Mouse (Mus musculus): ENCODE measurements around the gene Cyp2d10. TPM values are rescaled to one million over a fixed set of nuclear protein-coding genes. Genes with fewer than 3 reads are reported as not detected.

Cyp2d10 gene
- polyA plus RNA-seq, 1 experiment from 2014 or later: 0.40 TPM

GRCm38 (mm10) chr15:82435011-82435410 is 28.0 kb upstream of the Cyp2d10 start:
- no peak for ATAC-seq (replicated peaks; ENCODE audit: insufficient number of reproducible peaks, low FRiP score, low TSS enrichment)
- 75% methylated on average over 3 of the region's 3 CpGs for WGBS (ENCODE audit: insufficient replicate concordance)

GRCm38 (mm10) chr15:82434541-82434940 is 27.5 kb upstream of the Cyp2d10 start:
- Histone ChIP-seq H3K36me3 (ENCODE audit: control insufficient read depth, insufficient read depth, low read length) (no peaks in the 10 kb centered on the region), H3K4me2 (no peak overlapping the region), H3K27ac (ENCODE audit: low read depth, low read length) (no peak overlapping the region), H3K9ac (ENCODE audit: low read depth, low read length) (no peak overlapping the region), H3K4me3 (ENCODE audit: low read depth, low read length) (no peak overlapping the region), H3K27me3 (ENCODE audit: control insufficient read depth, insufficient read depth, low read length) (no peaks in the 10 kb centered on the region), H3K9me3 (replicated peaks; ENCODE audit: control insufficient read depth, low read length) (0 out of 2 replicates have a peak, but pooled peaks cover 3% of the 10 kb centered on the region), H3K4me1 (ENCODE audit: control insufficient read depth, insufficient read depth, low read length) (no peaks in the 10 kb centered on the region)
- ATAC-seq (replicated peaks; ENCODE audit: insufficient number of reproducible peaks, low FRiP score, low TSS enrichment): no peak
- WGBS (ENCODE audit: insufficient replicate concordance): 78% methylated on average over 3 of the region's 3 CpGs

More at GRCm38 (mm10) chr15:82435011-82435410, 28.0 kb upstream of the Cyp2d10 start:
- H3K27ac ChIP-seq (ENCODE audit: low read depth, low read length): no peak overlapping the region
- H3K9ac ChIP-seq (ENCODE audit: low read depth, low read length): no peak overlapping the region
- H3K4me3 ChIP-seq (ENCODE audit: low read depth, low read length): no peak overlapping the region
- H3K36me3 ChIP-seq (ENCODE audit: control insufficient read depth, insufficient read depth, low read length): no peaks in the 10 kb centered on the region
- no peaks in the 10 kb centered on the region for H3K4me1 ChIP-seq (ENCODE audit: control insufficient read depth, insufficient read depth, low read length)
- 0 out of 2 replicates have a peak, but pooled peaks cover 3% of the 10 kb centered on the region for H3K9me3 ChIP-seq (replicated peaks; ENCODE audit: control insufficient read depth, low read length)
- H3K27me3 ChIP-seq (ENCODE audit: control insufficient read depth, insufficient read depth, low read length): no peaks in the 10 kb centered on the region
- no peak overlapping the region for H3K4me2 ChIP-seq

DNA sequence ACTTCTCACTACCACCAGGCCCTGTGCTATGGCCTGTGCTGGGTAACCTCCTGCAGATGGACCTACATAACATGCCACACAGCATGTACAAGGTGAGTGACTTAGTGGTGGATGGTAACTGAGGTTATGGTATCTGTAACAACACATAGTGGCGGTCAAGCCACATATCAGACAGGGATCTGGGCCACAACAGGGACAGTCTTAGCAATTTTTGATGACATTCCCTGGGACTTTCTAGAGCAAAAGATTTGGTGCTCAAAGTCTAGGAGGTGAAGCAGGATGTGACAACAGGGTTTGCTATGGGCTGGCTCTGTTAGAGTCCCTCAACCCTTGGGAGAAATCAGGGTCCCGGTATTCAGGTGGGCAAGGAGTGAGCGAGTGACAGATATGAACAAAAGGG is 26.6 kb upstream of the Cyp2d10 start:
- Histone ChIP-seq H3K4me3 (ENCODE audit: low read depth, low read length) (no peak overlapping the region), H3K9ac (ENCODE audit: low read depth, low read length) (no peak overlapping the region), H3K4me2 (no peak overlapping the region), H3K4me1 (ENCODE audit: control insufficient read depth, insufficient read depth, low read length) (no peaks in the 10 kb centered on the region), H3K36me3 (ENCODE audit: control insufficient read depth, insufficient read depth, low read length) (no peaks in the 10 kb centered on the region), H3K9me3 (replicated peaks; ENCODE audit: control insufficient read depth, low read length) (0 out of 2 replicates have a peak, but pooled peaks cover 3% of the 10 kb centered on the region), H3K27me3 (ENCODE audit: control insufficient read depth, insufficient read depth, low read length) (no peaks in the 10 kb centered on the region), H3K27ac (ENCODE audit: low read depth, low read length) (no peak overlapping the region)
- WGBS (ENCODE audit: insufficient replicate concordance): 86% methylated on average over 3 of the region's 3 CpGs
- ATAC-seq (replicated peaks; ENCODE audit: insufficient number of reproducible peaks, low FRiP score, low TSS enrichment): no peak

DNA sequence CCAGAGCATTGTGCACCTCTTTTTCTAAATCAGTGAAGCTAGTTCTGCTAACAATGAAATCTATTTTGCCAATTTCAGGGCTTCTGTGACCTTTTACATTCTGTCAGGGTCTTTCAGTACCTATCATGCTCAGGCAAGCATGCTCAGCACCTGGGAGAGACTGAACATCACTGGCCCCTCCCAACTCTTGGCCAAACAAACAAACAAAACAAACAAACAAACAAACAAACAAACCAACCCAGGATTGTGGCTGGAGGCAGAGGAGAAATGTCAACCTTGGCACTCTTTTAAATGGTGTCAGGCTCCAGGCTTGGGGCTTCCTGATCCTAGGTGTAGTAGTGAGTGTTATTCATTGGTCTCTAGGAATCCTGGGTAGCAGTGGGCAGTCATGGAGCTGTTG is 26.1 kb upstream of the Cyp2d10 start, which contains the start of gene Cyp2d9:
Gene Cyp2d9, plus strand, starts transcription at position 301 of the 400 bp plus-strand sequence.
- Histone ChIP-seq H3K36me3 (ENCODE audit: control insufficient read depth, insufficient read depth, low read length) (no peaks in the 10 kb centered on the region), H3K4me1 (ENCODE audit: control insufficient read depth, insufficient read depth, low read length) (no peaks in the 10 kb centered on the region), H3K4me3 (ENCODE audit: low read depth, low read length) (no peak within 1 kb of the TSS), H3K4me2 (no peak within 1 kb of the TSS), H3K27me3 (ENCODE audit: control insufficient read depth, insufficient read depth, low read length) (no peaks in the 10 kb centered on the region), H3K9ac (ENCODE audit: low read depth, low read length) (no peak within 1 kb of the TSS), H3K27ac (ENCODE audit: low read depth, low read length) (no peak within 1 kb of the TSS), H3K9me3 (replicated peaks; ENCODE audit: control insufficient read depth, low read length) (0 out of 2 replicates have a peak, but pooled peaks cover 3% of the 10 kb centered on the region)
- no peak for ATAC-seq (replicated peaks; ENCODE audit: insufficient number of reproducible peaks, low FRiP score, low TSS enrichment)

DNA sequence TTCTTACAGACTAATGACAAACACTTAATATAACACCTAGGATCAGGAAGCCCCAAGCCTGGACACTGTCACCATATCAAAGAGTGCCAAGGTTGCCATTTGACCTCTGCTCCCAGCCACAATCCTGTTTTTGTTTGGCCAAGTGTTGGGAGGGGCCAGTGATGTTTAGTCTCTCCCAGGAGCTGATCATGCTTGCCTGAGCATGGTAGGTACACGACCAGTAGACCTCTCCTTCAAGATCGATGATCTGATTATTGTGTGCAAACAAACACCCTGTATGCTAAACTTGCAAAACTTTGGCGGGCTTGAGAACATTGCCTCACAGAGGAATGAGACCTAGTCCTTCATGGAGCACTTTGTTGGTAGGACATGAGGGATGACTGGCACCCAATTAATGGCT is 16.5 kb upstream of the Cyp2d10 start:
- no peak overlapping the region for H3K9ac ChIP-seq (ENCODE audit: low read depth, low read length)
- no peak overlapping the region for H3K27ac ChIP-seq (ENCODE audit: low read depth, low read length)
- H3K27me3 ChIP-seq (ENCODE audit: control insufficient read depth, insufficient read depth, low read length): no peaks in the 10 kb centered on the region
- no peak for ATAC-seq (replicated peaks; ENCODE audit: insufficient number of reproducible peaks, low FRiP score, low TSS enrichment)
- no peaks in the 10 kb centered on the region for H3K4me1 ChIP-seq (ENCODE audit: control insufficient read depth, insufficient read depth, low read length)
- no peak overlapping the region for H3K4me2 ChIP-seq
- no peaks in the 10 kb centered on the region for H3K36me3 ChIP-seq (ENCODE audit: control insufficient read depth, insufficient read depth, low read length)
- H3K4me3 ChIP-seq (ENCODE audit: low read depth, low read length): no peak overlapping the region
- H3K9me3 ChIP-seq (replicated peaks; ENCODE audit: control insufficient read depth, low read length): no peaks in the 10 kb centered on the region
- WGBS (ENCODE audit: insufficient replicate concordance): 76% methylated on average over 3 of the region's 3 CpGs

GRCm38 (mm10) chr15:82422935-82423334 is 15.9 kb upstream of the Cyp2d10 start:
- Histone ChIP-seq H3K27me3 (ENCODE audit: control insufficient read depth, insufficient read depth, low read length) (no peaks in the 10 kb centered on the region), H3K36me3 (ENCODE audit: control insufficient read depth, insufficient read depth, low read length) (no peaks in the 10 kb centered on the region), H3K4me3 (ENCODE audit: low read depth, low read length) (no peak overlapping the region), H3K4me1 (ENCODE audit: control insufficient read depth, insufficient read depth, low read length) (no peaks in the 10 kb centered on the region), H3K27ac (ENCODE audit: low read depth, low read length) (no peak overlapping the region), H3K9me3 (replicated peaks; ENCODE audit: control insufficient read depth, low read length) (no peaks in the 10 kb centered on the region), H3K9ac (ENCODE audit: low read depth, low read length) (no peak overlapping the region), H3K4me2 (no peak overlapping the region)
- 70% methylated on average over 4 of the region's 4 CpGs for WGBS (ENCODE audit: insufficient replicate concordance)
- ATAC-seq (replicated peaks; ENCODE audit: insufficient number of reproducible peaks, low FRiP score, low TSS enrichment): no peak

DNA sequence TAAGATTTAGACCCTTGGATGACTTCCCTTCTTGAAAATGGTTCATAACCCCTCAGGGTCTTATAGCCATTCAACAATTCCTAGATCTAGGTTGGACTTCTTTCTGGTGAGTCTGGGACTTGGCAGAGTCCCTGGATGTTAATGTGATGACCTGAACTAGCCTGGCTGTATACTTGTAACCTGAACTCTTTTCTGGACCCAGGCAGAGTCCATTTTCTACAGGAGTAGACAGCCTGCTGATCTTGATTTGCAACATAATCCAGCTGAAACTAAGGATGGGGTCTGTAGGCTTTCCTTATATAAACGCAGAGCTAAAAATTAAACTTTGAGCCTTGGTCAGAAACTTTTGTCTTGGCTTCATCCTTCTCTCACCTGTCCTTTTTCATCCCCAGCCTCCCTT is 11.6 kb upstream of the Cyp2d10 start:
- Histone ChIP-seq H3K9ac (ENCODE audit: low read depth, low read length) (no peak overlapping the region), H3K36me3 (ENCODE audit: control insufficient read depth, insufficient read depth, low read length) (no peaks in the 10 kb centered on the region), H3K4me3 (ENCODE audit: low read depth, low read length) (no peak overlapping the region), H3K4me2 (no peak overlapping the region), H3K4me1 (ENCODE audit: control insufficient read depth, insufficient read depth, low read length) (no peaks in the 10 kb centered on the region), H3K27ac (ENCODE audit: low read depth, low read length) (no peak overlapping the region), H3K9me3 (replicated peaks; ENCODE audit: control insufficient read depth, low read length) (no peaks in the 10 kb centered on the region), H3K27me3 (ENCODE audit: control insufficient read depth, insufficient read depth, low read length) (no peaks in the 10 kb centered on the region)
- ATAC-seq (replicated peaks; ENCODE audit: insufficient number of reproducible peaks, low FRiP score, low TSS enrichment): no peak
- 63% methylated on average over 1 of the region's 1 CpGs for WGBS (ENCODE audit: insufficient replicate concordance)

- Histone ChIP-seq H3K4me2 (peak overlapping the region; percentile 38), H3K9ac (ENCODE audit: low read depth, low read length) (peak overlapping the region; percentile 10; the same call in 1 of the 2 replicates), H3K27ac (ENCODE audit: low read depth, low read length) (no peak overlapping the region), H3K9me3 (replicated peaks; ENCODE audit: control insufficient read depth, low read length) (no peaks in the 10 kb centered on the region), H3K4me3 (ENCODE audit: low read depth, low read length) (peak overlapping the region; percentile 11; the same call in 1 of the 2 replicates), H3K27me3 (ENCODE audit: control insufficient read depth, insufficient read depth, low read length) (no peaks in the 10 kb centered on the region), H3K4me1 (ENCODE audit: control insufficient read depth, insufficient read depth, low read length) (no peaks in the 10 kb centered on the region), H3K36me3 (ENCODE audit: control insufficient read depth, insufficient read depth, low read length) (no peaks in the 10 kb centered on the region)
- ATAC-seq (replicated peaks; ENCODE audit: insufficient number of reproducible peaks, low FRiP score, low TSS enrichment): peak; percentile 73; the same call in 1 of the 2 replicates
- 29% methylated on average over 16 of the region's 16 CpGs for WGBS (ENCODE audit: insufficient replicate concordance)
Observed at GRCm38 (mm10) chr15:82416797-82417789, 10.1 kb upstream of the Cyp2d10 start.
